Mouse (Mus musculus): Measurements from ENCODE around the gene Vps37c. TPM values are rescaled to one million over a fixed set of nuclear protein-coding genes. Genes with fewer than 3 reads are reported as not detected.

Gene Vps37c
- polyA plus RNA-seq (2012; rRNA removed): 19.1 and 23.1 TPM in 2 replicates

DNA sequence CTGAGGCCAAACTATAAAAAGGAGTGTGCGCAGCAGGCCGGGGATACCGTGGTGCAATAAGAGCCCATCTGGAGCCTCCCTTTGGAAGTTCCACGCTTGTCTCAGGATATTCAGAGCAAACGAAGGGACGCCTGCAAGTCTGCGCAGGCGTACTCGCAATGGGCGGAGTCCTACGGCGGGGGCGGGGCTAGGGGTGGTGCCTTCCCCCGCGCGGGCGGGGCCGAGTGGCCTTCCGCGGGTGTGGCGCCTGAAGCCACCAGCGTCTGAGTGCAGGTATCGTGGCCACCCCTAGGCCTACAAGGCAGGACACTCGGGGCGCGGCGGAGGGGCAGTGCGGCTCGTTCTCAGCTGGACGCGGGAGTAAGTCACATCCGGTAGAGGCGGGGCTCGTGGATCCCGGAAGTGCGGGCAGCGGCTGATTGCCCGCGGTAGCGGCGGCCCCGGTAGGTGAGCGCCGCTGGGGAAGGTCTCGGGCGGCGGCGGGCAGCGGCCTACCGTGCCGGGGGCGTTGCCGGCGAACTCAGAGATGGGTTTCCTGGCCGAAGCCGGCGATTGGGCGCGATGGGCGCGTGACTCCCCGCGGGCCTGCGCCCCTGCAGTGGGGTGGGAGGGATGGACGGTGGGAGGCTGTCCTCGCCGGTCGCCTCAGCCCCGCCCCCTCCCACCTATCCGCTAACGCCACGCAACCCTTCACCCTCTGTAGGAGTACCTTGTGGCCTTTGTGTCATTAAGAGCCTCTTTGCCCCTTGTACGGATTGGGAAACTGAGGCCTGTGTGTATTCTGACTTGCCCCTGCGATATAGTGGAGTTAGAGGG, at the start of gene Vps37c:
TSS of gene Vps37c (plus strand) at position 199 of the 816 bp plus-strand sequence.
- Histone ChIP-seq H3K27ac (ENCODE audit: insufficient read depth, low read length) (peak within 1 kb of the TSS; percentile 97), H3K4me3 (ENCODE audit: insufficient read depth, low read length) (peak within 1 kb of the TSS; percentile 83), H3K4me1 (ENCODE audit: control insufficient read depth, insufficient read depth, low read length) (peaks cover 5% of the 10 kb centered on the region; the same call in 1 of the 2 replicates)
- TF ChIP-seq CTCF (IDR thresholded peaks at IDR 0.05; ENCODE audit: extremely low read depth, insufficient read depth, low read length): no peak
- peak; percentile 90 for TF ChIP-seq POLR2A (IDR thresholded peaks at IDR 0.05; ENCODE audit: extremely low read depth, insufficient read depth, low read length)

- no peak for TF ChIP-seq POLR2A (IDR thresholded peaks at IDR 0.05; ENCODE audit: extremely low read depth, insufficient read depth, low read length)
- TF ChIP-seq CTCF (IDR thresholded peaks at IDR 0.05; ENCODE audit: extremely low read depth, insufficient read depth, low read length): no peak
- no peaks in the 10 kb centered on the region for H3K4me1 ChIP-seq (ENCODE audit: control insufficient read depth, insufficient read depth, low read length)
- H3K4me3 ChIP-seq (ENCODE audit: insufficient read depth, low read length): no peak overlapping the region
- no peak overlapping the region for H3K27ac ChIP-seq (ENCODE audit: insufficient read depth, low read length)
These were observed 48.5 kb upstream of the Vps37c start for GRCm38 (mm10) chr19:10640080-10640479.

DNA sequence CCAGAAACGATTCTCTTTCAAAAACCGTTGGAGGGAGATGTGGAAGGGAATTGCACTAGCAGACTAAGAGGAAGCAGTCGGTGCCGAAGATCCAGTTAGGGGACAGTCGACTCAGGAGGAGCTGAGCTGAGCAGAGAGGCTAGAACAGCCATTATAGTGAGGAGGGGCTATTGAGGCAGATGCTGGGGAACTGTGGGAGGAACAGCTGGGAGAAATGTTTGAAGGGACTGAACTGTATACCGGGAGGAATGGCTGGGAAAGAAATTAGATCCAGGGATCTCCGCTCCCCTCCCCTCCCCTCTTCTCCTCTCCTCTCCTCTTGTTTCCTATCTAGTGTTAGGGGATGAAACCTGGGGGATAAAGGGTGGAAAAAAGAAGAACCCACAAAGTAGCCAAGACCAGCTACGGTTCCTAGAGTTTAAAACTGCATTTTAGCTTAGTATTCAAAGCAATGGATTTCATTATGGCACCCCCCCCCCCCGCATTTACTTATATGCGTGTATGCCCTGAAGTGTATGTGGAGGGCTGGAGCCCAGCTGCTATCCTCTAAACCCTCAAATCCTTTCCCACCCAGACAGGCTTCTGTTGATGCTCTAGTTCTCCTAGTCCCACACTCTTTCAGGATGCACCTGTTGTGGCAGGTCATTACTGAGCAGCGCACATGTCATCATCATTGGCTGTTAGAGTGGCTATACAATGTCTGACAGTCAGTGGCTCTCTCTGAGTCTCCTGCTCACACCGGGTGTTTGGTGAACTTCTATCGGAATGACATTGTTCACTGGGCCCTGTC, 47.8 kb upstream of the Vps37c start:
- TF ChIP-seq CTCF (IDR thresholded peaks at IDR 0.05; ENCODE audit: extremely low read depth, insufficient read depth, low read length) (no peak), POLR2A (IDR thresholded peaks at IDR 0.05; ENCODE audit: extremely low read depth, insufficient read depth, low read length) (no peak)
- Histone ChIP-seq H3K4me1 (ENCODE audit: control insufficient read depth, insufficient read depth, low read length) (no peaks in the 10 kb centered on the region), H3K4me3 (ENCODE audit: insufficient read depth, low read length) (no peak overlapping the region), H3K27ac (ENCODE audit: insufficient read depth, low read length) (no peak overlapping the region)

- no peak for TF ChIP-seq POLR2A (IDR thresholded peaks at IDR 0.05; ENCODE audit: extremely low read depth, insufficient read depth, low read length)
- no peak for TF ChIP-seq CTCF (IDR thresholded peaks at IDR 0.05; ENCODE audit: extremely low read depth, insufficient read depth, low read length)
These were observed 42.9 kb upstream of the Vps37c start for GRCm38 (mm10) chr19:10645616-10646015.

GRCm38 (mm10) chr19:10648156-10648555, 40.4 kb upstream of the Vps37c start:
- Histone ChIP-seq H3K4me1 (ENCODE audit: control insufficient read depth, insufficient read depth, low read length) (no peaks in the 10 kb centered on the region), H3K4me3 (ENCODE audit: insufficient read depth, low read length) (no peak overlapping the region), H3K27ac (ENCODE audit: insufficient read depth, low read length) (no peak overlapping the region)
- no peak for TF ChIP-seq POLR2A (IDR thresholded peaks at IDR 0.05; ENCODE audit: extremely low read depth, insufficient read depth, low read length)

More at GRCm38 (mm10) chr19:10645616-10646015, 42.9 kb upstream of the Vps37c start:
- Histone ChIP-seq H3K4me3 (ENCODE audit: insufficient read depth, low read length) (no peak overlapping the region), H3K4me1 (ENCODE audit: control insufficient read depth, insufficient read depth, low read length) (no peaks in the 10 kb centered on the region), H3K27ac (ENCODE audit: insufficient read depth, low read length) (no peak overlapping the region)

GRCm38 (mm10) chr19:10656058-10656457, 32.5 kb upstream of the Vps37c start:
- no peaks in the 10 kb centered on the region for H3K4me1 ChIP-seq (ENCODE audit: control insufficient read depth, insufficient read depth, low read length)
- H3K27ac ChIP-seq (ENCODE audit: insufficient read depth, low read length): no peak overlapping the region
- TF ChIP-seq POLR2A (IDR thresholded peaks at IDR 0.05; ENCODE audit: extremely low read depth, insufficient read depth, low read length): no peak
- no peak for TF ChIP-seq CTCF (IDR thresholded peaks at IDR 0.05; ENCODE audit: extremely low read depth, insufficient read depth, low read length)
- H3K4me3 ChIP-seq (ENCODE audit: insufficient read depth, low read length): no peak overlapping the region

- TF ChIP-seq CTCF (IDR thresholded peaks at IDR 0.05; ENCODE audit: extremely low read depth, insufficient read depth, low read length) (no peak), POLR2A (IDR thresholded peaks at IDR 0.05; ENCODE audit: extremely low read depth, insufficient read depth, low read length) (no peak)
- H3K4me3 ChIP-seq (ENCODE audit: insufficient read depth, low read length): no peak overlapping the region
- no peaks in the 10 kb centered on the region for H3K4me1 ChIP-seq (ENCODE audit: control insufficient read depth, insufficient read depth, low read length)
- no peak overlapping the region for H3K27ac ChIP-seq (ENCODE audit: insufficient read depth, low read length)
These were observed 30.8 kb upstream of the Vps37c start for GRCm38 (mm10) chr19:10657742-10658141.

DNA sequence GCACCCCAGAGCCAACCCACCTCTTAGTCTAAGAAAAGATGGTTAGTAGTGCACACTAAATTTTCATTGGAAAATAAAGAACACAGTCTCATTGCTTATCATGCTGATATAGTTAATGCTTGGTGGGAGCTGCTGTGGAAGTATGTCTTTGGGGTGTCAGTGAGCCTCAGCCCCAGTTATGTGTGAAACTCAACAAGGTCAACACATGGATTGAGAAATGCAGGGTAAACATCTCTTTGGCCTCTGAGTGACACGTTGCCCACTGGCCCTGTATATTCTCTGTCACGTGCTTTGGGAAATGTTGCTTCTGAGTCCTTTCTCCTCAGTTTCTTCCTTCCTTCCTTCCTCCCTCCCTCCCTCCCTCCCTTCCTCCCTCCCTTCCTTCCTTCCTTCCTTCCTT, 30.1 kb upstream of the Vps37c start:
- TF ChIP-seq CTCF (IDR thresholded peaks at IDR 0.05; ENCODE audit: extremely low read depth, insufficient read depth, low read length) (no peak), POLR2A (IDR thresholded peaks at IDR 0.05; ENCODE audit: extremely low read depth, insufficient read depth, low read length) (no peak)
- H3K27ac ChIP-seq (ENCODE audit: insufficient read depth, low read length): no peak overlapping the region
- no peak overlapping the region for H3K4me3 ChIP-seq (ENCODE audit: insufficient read depth, low read length)
- no peaks in the 10 kb centered on the region for H3K4me1 ChIP-seq (ENCODE audit: control insufficient read depth, insufficient read depth, low read length)

- no peak for TF ChIP-seq POLR2A (IDR thresholded peaks at IDR 0.05; ENCODE audit: extremely low read depth, insufficient read depth, low read length)
- no peak for TF ChIP-seq CTCF (IDR thresholded peaks at IDR 0.05; ENCODE audit: extremely low read depth, insufficient read depth, low read length)
- H3K27ac ChIP-seq (ENCODE audit: insufficient read depth, low read length): no peak overlapping the region
- H3K4me1 ChIP-seq (ENCODE audit: control insufficient read depth, insufficient read depth, low read length): no peaks in the 10 kb centered on the region
- H3K4me3 ChIP-seq (ENCODE audit: insufficient read depth, low read length): no peak overlapping the region
These were observed 27.2 kb upstream of the Vps37c start for GRCm38 (mm10) chr19:10661373-10661772.
